Mouse (Mus musculus) embryo, embryonic 10 days (tissue): Measurements from ENCODE around the gene Clasp2.
"Not testable (repeated sequence)": the region's sequence is repeated elsewhere in the genome, so short reads cannot be mapped to it uniquely, and the experiment has no call there.

Source experiments
- DNase-seq: peaks from one replicate; pipeline ENCODE4 v3.0.0-alpha.2; 2015; ENCODE audit warnings: low spot score

The Clasp2 gene

GRCm38 (mm10) chr9:113755888-113756719 is 14.8 kb downstream of the Clasp2 start:
- DNase-seq = no peak

- no peak for DNase-seq
Observed at GRCm38 (mm10) chr9:113758472-113758871, 17.2 kb downstream of the Clasp2 start.

- no peak for DNase-seq
Observed at GRCm38 (mm10) chr9:113759684-113760083, 18.4 kb downstream of the Clasp2 start.

- no peak for DNase-seq
Observed at GRCm38 (mm10) chr9:113762389-113762788, 21.1 kb downstream of the Clasp2 start.

- DNase-seq = no peak
Observed at GRCm38 (mm10) chr9:113763123-113763522, 21.9 kb downstream of the Clasp2 start.

GRCm38 (mm10) chr9:113770640-113771039 is 29.4 kb downstream of the Clasp2 start:
- DNase-seq = no peak

- no peak for DNase-seq
Observed at GRCm38 (mm10) chr9:113780863-113781262, 39.6 kb downstream of the Clasp2 start.

- no peak for DNase-seq
Observed at GRCm38 (mm10) chr9:113782362-113783005, 41.2 kb downstream of the Clasp2 start.

- DNase-seq = no peak
Observed at GRCm38 (mm10) chr9:113783674-113784073, 42.4 kb downstream of the Clasp2 start.

- not testable (repeated sequence) for DNase-seq
Observed at GRCm38 (mm10) chr9:113789283-113789682, 48.0 kb downstream of the Clasp2 start.

GRCm38 (mm10) chr9:113792651-113793512 is 51.6 kb downstream of the Clasp2 start:
- peak; percentile 84 for DNase-seq

GRCm38 (mm10) chr9:113793513-113793905 is 52.2 kb downstream of the Clasp2 start:
- no peak for DNase-seq

GRCm38 (mm10) chr9:113793966-113794365 is 52.7 kb downstream of the Clasp2 start:
- no peak for DNase-seq

GRCm38 (mm10) chr9:113797206-113797605 is 55.9 kb downstream of the Clasp2 start:
- no peak for DNase-seq

- DNase-seq = no peak
Observed at GRCm38 (mm10) chr9:113800671-113801070, 59.4 kb downstream of the Clasp2 start.

GRCm38 (mm10) chr9:113802734-113803133 is 61.5 kb downstream of the Clasp2 start:
- no peak for DNase-seq

- no peak for DNase-seq
Observed at GRCm38 (mm10) chr9:113803751-113804150, 62.5 kb downstream of the Clasp2 start.

GRCm38 (mm10) chr9:113805359-113805758 is 64.1 kb downstream of the Clasp2 start:
- no peak for DNase-seq

GRCm38 (mm10) chr9:113811327-113811726 is 70.1 kb downstream of the Clasp2 start:
- no peak for DNase-seq

- peak; percentile 53 for DNase-seq
Observed at GRCm38 (mm10) chr9:113811957-113812670, 70.8 kb downstream of the Clasp2 start.

- no peak for DNase-seq
Observed at GRCm38 (mm10) chr9:113812671-113813001, 71.4 kb downstream of the Clasp2 start.

- DNase-seq = no peak
Observed at GRCm38 (mm10) chr9:113813086-113813485, 71.8 kb downstream of the Clasp2 start.
